Mouse (Mus musculus) bone marrow macrophage, adult 2 months (primary cell): ENCODE results near the gene Zbtb16. TPM values are rescaled to one million over a fixed set of nuclear protein-coding genes. Genes with fewer than 3 reads are reported as not detected.

Experiments
- H3K27ac ChIP-seq: 2 replicates; pipeline ENCODE4 v1.5.1; 2012; ENCODE audit warnings: low read depth, low read length; ENCODE audit not compliant: insufficient read depth
- H3K4me1 ChIP-seq: 2 replicates; pipeline ENCODE4 v1.6.1; 2012; ENCODE audit warnings: low read length; ENCODE audit not compliant: control insufficient read depth, insufficient read depth
- H3K4me3 ChIP-seq: 2 replicates; pipeline ENCODE4 v1.5.1; 2012; ENCODE audit warnings: mild to moderate bottlenecking, low read length, moderate library complexity; ENCODE audit not compliant: insufficient read depth
- CTCF ChIP-seq: IDR thresholded peaks from 2 replicates; pipeline ENCODE4 v1.5.1; 2012; ENCODE audit warnings: low read depth, mild to moderate bottlenecking, low read length, moderate library complexity
- POLR2A ChIP-seq: IDR thresholded peaks from 2 replicates; pipeline ENCODE4 v1.6.1; 2012; ENCODE audit warnings: mild to moderate bottlenecking, low read depth, low read length, borderline replicate concordance
- polyA plus RNA-seq: library from polyadenylated mRNA; stranded (reverse); fragments of >200 nt; gene quantifications from 2 replicates; pipeline ENCODE4 v1.2.4, GENCODE M21; 2012; ENCODE audit not compliant: missing spikeins, insufficient read depth, insufficient read length

The Zbtb16 gene
- polyA plus RNA-seq, 1 experiment: 2.9 TPM

DNA sequence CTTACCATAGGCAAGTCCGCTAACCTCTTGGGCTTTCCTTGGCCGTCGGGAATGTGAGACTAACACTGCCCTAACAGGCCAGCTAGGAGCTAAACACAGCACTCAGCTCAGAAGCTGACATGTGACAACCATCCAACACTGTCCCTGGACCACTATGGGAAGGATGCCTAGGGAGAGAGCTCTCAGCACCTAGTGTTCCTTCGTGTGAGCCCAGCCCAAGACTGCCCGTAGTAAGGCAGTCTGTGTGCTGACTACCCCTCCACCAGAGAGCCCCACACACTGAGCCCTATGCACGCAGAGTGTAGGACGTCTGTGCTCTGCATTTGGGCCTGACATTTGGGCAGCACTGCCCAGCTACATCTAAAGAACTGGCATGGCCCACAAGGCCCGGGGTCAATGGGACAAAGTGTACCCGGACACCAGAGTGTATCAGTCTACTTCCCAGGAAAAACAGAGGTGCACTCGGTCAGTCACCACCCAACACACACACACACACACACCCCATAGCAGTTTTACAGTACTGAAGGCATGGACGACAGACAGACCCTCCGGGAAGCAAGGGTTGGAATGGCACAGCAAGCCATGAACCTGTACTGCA, 11.4 kb downstream of the Zbtb16 start:
- Histone ChIP-seq H3K4me3 (no peak overlapping the region), H3K27ac (no peak overlapping the region)

DNA sequence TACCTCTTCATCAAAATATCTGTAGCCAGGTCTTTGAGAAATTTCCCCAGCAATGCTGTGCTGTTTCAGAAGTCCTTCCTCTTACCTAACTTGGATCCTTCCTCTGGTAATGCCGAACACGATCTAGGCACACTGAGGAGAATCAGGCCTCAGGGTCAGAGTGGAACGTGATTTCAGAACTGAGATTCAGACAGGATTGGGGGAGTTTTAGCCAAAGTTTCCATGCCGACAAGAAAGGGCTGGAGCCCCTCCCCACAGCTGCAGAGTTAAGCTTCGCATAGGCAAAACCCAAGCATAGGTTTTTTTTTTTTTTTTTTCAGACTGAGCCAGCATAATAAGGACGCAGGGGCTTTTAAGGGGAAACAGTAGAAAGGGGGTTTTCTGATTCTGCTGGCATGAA, 12.2 kb downstream of the Zbtb16 start:
- peaks cover 17% of the 10 kb centered on the region for H3K4me1 ChIP-seq
- no peak overlapping the region for H3K4me3 ChIP-seq
- H3K27ac ChIP-seq: no peak overlapping the region
- TF ChIP-seq POLR2A (no peak), CTCF (no peak)

More for the DNA sequence above, 11.4 kb downstream of the Zbtb16 start:
- H3K4me1 ChIP-seq: peaks cover 17% of the 10 kb centered on the region
- TF ChIP-seq POLR2A (no peak), CTCF (no peak)

DNA sequence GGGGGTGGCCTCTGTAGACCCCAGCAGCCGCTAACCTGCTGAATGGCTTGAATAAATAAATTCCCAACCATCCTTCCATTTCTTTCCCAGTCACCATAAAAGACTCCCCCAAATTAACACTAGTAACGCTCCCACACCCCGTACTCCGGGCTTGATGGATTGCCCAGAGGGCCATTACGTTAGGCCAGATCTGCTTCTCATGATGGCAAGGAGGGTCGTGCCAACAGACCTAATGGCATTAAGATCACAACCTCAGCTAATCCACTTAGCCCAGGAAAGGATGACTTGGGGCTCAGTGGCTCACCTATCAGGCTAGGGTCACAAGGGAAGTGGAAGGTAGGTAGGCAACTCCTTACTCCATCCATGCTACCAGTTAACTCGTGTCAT, 12.7 kb downstream of the Zbtb16 start:
- TF ChIP-seq CTCF: no peak
- TF ChIP-seq POLR2A: no peak

DNA sequence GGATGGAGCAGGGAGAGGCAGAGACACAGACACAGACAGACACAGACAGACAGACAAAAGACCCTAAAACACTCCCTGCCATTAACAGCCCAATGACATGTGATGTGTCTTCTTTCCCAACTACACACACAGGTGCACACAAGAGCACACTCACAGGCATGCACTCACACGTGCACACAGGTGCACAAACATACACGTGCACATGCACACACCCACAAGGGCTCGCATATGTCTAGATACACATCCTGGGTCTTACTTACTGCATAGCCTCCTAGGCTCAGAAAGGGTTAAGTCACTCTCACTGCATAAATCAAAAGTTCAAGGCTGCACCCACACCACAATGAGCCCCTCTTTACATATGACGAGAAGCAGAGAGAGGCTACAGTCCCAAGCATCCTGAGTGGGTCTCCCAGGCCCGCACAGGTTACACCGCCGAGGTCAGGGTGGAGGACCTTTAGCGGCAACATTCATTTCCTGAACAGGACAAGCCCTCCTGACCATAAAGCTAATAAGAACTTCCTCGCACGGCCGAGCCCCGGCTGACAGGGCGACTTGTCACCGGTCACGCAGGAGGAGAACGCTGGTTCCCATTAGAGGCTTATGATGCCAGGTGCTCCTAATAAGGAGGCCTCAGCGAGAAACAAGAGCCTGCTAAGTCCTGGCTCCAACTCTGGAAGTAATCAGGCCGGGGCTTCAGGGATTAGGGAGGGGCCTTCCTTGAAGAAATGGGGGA, 13.3 kb downstream of the Zbtb16 start:
- Histone ChIP-seq H3K4me1 (peaks cover 28% of the 10 kb centered on the region), H3K27ac (no peak overlapping the region), H3K4me3 (no peak overlapping the region)
- no peak for TF ChIP-seq CTCF
- TF ChIP-seq POLR2A: no peak

More for the DNA sequence above, 12.7 kb downstream of the Zbtb16 start:
- Histone ChIP-seq H3K27ac (no peak overlapping the region), H3K4me3 (no peak overlapping the region), H3K4me1 (peaks cover 23% of the 10 kb centered on the region)

DNA sequence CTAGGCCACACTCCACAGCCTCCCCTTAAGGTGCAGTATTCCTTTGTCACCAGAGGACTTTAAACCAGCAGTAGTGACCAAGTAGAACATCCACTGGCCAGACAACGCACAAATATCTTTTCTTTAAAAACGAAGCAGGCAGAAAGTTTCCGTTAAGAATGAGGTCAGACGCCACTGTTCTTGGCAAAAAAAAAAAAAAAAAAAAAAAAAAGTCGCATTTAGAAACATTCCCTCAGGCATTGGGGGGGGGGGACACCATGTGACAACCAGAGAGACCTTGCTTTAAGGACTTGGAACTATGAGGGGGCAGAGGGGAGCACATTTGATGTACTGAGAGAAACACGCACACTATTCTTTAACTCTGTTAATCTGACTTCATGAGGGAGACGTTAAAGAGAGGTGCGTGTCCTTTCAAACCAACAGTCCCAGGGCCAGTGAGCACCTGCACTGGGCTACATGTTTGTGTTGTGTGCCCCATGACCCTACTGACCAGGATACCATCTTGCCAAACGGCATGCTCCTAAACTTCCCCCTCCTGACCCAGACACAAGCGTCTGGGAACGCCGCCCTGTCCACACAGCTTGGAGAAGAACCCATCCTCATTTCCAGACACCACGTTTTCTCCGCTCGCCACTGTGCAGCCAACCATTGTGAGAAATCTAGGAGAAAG, 14.0 kb downstream of the Zbtb16 start:
- Histone ChIP-seq H3K27ac (0 out of 2 replicates have a peak overlapping the region, but pooled peaks have one; percentile 17), H3K4me3 (no peak overlapping the region), H3K4me1 (peaks cover 32% of the 10 kb centered on the region)
- TF ChIP-seq POLR2A (no peak), CTCF (no peak)

DNA sequence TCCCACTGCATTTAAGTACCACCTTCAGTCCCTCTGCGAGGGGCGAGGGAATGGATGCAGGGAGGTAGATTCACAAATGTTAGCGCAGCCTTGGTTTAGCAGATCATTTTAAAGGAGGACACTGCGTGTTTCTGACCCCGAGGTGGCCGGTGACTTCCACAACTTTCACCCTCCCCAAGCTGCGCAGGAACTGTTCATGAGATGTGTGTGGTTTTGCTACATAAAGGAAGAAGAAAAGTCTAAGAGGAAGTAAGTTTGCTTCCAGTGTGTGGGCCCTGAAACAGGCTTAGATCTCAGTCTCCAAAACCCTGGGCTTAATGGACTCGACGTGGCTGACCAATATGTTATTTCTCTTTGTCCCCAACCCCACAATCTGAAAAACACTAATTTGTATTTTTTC, 14.6 kb downstream of the Zbtb16 start:
- Histone ChIP-seq H3K4me3 (no peak overlapping the region; the same call in 1 of the 2 replicates), H3K27ac (peak overlapping the region; percentile 75), H3K4me1 (peaks cover 39% of the 10 kb centered on the region)
- no peak for TF ChIP-seq POLR2A
- TF ChIP-seq CTCF: no peak

DNA sequence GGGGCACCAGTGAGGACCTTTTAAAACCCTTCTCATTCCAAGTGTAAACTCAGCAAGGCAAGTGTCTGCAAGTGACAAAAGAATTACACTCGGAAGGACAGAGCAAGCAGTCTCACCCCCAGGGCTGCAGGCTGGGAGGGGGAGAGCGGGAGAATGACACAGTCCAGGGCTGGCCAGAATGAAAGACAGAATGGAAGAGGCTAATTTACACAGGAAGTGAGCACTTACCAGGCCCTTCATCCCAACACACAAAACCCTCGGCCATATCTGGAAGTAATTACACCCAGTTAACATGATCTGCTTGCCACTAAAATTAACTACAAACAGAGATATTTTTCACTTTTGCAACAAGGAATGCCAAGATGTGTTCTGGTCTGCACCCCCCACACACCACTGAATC, 15.2 kb downstream of the Zbtb16 start:
- Histone ChIP-seq H3K4me1 (peaks cover 42% of the 10 kb centered on the region), H3K4me3 (no peak overlapping the region), H3K27ac (no peak overlapping the region; the same call in 1 of the 2 replicates)
- no peak for TF ChIP-seq POLR2A
- TF ChIP-seq CTCF: no peak

DNA sequence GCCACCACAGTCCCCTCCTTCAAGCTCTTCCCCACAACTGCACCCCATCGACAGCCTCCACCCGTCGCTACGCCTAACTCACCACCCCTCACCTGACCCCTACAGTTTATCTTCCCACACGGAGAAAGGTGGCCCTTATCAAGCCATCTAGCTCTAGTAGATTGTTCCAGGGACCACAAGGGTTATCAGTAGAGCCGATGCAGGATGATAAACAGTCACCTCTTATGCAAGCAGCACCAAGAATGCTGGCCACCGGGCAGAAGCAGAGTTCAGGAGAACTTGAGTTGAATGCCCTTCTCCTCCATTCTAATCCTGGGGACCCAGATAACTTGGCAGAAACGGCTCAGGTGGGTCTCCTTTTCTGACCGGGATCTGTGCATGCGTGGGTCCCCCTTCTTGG, 16.3 kb downstream of the Zbtb16 start:
- H3K4me3 ChIP-seq: no peak overlapping the region
- no peak overlapping the region for H3K27ac ChIP-seq
- H3K4me1 ChIP-seq: peaks cover 42% of the 10 kb centered on the region
- TF ChIP-seq CTCF (no peak), POLR2A (no peak)

DNA sequence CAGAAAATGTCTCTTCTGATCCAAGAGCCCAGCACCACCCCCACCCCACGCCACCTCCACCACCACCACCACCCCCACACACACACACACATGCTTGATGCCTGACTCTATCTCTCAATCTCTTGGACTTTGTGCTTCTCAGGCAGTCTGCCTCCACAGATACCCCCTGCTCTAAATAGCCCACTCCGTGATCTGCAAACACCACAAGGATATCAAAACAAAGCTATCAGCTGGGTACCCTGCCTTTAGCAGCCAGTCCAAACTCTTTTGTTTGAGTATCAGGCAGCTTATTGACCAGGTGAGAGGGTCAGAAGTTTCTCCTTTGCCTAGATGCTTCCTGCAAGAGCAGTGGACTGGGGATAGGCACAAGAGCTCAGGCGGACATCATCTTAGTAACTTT, 16.9 kb downstream of the Zbtb16 start:
- TF ChIP-seq POLR2A (no peak), CTCF (no peak)
- peaks cover 42% of the 10 kb centered on the region for H3K4me1 ChIP-seq
- no peak overlapping the region for H3K27ac ChIP-seq
- no peak overlapping the region for H3K4me3 ChIP-seq

DNA sequence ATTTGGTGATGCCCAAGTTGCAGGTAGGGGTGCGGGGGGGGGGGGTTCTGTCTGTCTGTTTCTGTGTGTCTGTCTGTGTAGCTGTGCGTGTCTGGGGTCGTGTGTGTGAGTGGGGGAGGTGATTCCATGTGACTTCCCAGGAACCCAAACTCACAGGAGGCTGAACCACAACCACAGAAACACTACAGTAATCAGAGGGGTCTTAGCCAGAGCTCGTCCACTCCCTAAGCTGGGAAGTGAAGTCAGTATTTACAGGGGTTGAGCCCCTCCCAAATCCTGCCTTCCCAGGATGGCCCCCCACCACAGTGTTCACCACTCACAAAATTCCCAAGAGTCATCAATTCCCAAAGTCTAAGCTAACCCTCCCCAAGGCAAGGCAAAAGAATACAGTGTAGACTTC, 18.1 kb downstream of the Zbtb16 start:
- H3K27ac ChIP-seq: peak overlapping the region; percentile 73
- TF ChIP-seq CTCF (no peak), POLR2A (no peak)
- peaks cover 42% of the 10 kb centered on the region for H3K4me1 ChIP-seq
- H3K4me3 ChIP-seq: no peak overlapping the region
